Mouse (Mus musculus) limb, embryonic 11.5 days (tissue): ENCODE data around the gene Plbd2. TPM values are rescaled to one million over a fixed set of nuclear protein-coding genes. Genes with fewer than 3 reads are reported as not detected.
A peak's percentile ranks its signal among the peaks of the same experiment; 100 is the strongest.

Experiments
- ATAC-seq: fragments of 200-750 bp; cut with Nextera tagmentation; 2 replicates; pipeline ENCODE4 v1.8.0; 2017; ENCODE audit warnings: low read depth; ENCODE audit not compliant: insufficient number of reproducible peaks, low FRiP score, low TSS enrichment
- DNase-seq: peaks from one replicate; pipeline ENCODE4 v3.0.0-alpha.2; 2015; ENCODE audit warnings: low spot score
- H3K27ac ChIP-seq: fragments of 300-500 bp; sonication (generic); replicated peaks from 2 replicates; pipeline ENCODE4 v1.5.1; 2014; ENCODE audit warnings: low read depth, mild to moderate bottlenecking, low read length
- H3K27me3 ChIP-seq: fragments of 300-500 bp; sonication (generic); 2 replicates; pipeline ENCODE4 v1.6.1; 2014; ENCODE audit warnings: mild to moderate bottlenecking, low read length, mixed read lengths; ENCODE audit not compliant: control insufficient read depth, insufficient read depth
- H3K36me3 ChIP-seq: fragments of 300-500 bp; sonication (generic); 2 replicates; pipeline ENCODE4 v1.6.1; 2014; ENCODE audit warnings: mild to moderate bottlenecking, low read length, moderate library complexity, mixed read lengths; ENCODE audit not compliant: control insufficient read depth, insufficient read depth
- H3K4me1 ChIP-seq: fragments of 300-500 bp; sonication (generic); 2 replicates; pipeline ENCODE4 v1.6.1; 2014; ENCODE audit warnings: low read length, mixed read lengths; ENCODE audit not compliant: control insufficient read depth, insufficient read depth
- H3K4me2 ChIP-seq: fragments of 300-500 bp; sonication (generic); 2 replicates; pipeline ENCODE4 v1.6.1; 2014; ENCODE audit warnings: low read depth, mild to moderate bottlenecking, moderate library complexity; ENCODE audit not compliant: severe bottlenecking
- H3K4me3 ChIP-seq: fragments of 300-500 bp; sonication (generic); 2 replicates; pipeline ENCODE4 v1.5.1; 2014; ENCODE audit warnings: low read depth, low read length
- H3K9ac ChIP-seq: fragments of 300-500 bp; sonication (generic); 2 replicates; pipeline ENCODE4 v1.6.1; 2014; ENCODE audit warnings: mild to moderate bottlenecking, low read length
- H3K9me3 ChIP-seq: fragments of 300-500 bp; sonication (generic); 2 replicates; pipeline ENCODE4 v1.6.1; 2016; ENCODE audit warnings: low read length; ENCODE audit not compliant: control insufficient read depth
- WGBS: fragments of 180-500 bp; shearing (Covaris S2); extraction: QIAGEN DNeasy Blood & Tissue Kit; methylation state at CpG from one replicate; pipeline ENCODE4 v1.1.7; 2014; 5-methylcytosine and 5-hydroxymethylcytosine counted together
- polyA plus RNA-seq: library from polyadenylated mRNA; unstranded; fragments of >200 nt; fragmentation: Nextera tagmentation; extraction: Ambion mirVana; gene quantifications from 2 replicates; pipeline ENCODE4 v1.2.1, GENCODE M21; 2014

The Plbd2 gene
- polyA plus RNA-seq, 1 experiment from 2014 or later = 29.2 TPM

GRCm38 (mm10) chr5:120479538-120479937 lies 23.9 kb downstream of the Plbd2 start:
- Histone ChIP-seq H3K27me3 (no peaks in the 10 kb centered on the region), H3K36me3 (no peaks in the 10 kb centered on the region), H3K4me2 (no peak overlapping the region), H3K4me3 (no peak overlapping the region), H3K9ac (no peak overlapping the region), H3K4me1 (0 out of 2 replicates have a peak, but pooled peaks cover 3% of the 10 kb centered on the region), H3K27ac (no peak overlapping the region), H3K9me3 (no peaks in the 10 kb centered on the region)
- DNase-seq (no peak), ATAC-seq (no peak)
- 72% methylated on average over 4 of the region's 4 CpGs for WGBS

- WGBS = 96% methylated on average over 5 of the region's 5 CpGs
- H3K4me2 ChIP-seq = no peak overlapping the region
- no peak overlapping the region for H3K9ac ChIP-seq
- no peak overlapping the region for H3K4me3 ChIP-seq
- 0 out of 2 replicates have a peak, but pooled peaks cover 3% of the 10 kb centered on the region for H3K4me1 ChIP-seq
- no peaks in the 10 kb centered on the region for H3K9me3 ChIP-seq
- no peaks in the 10 kb centered on the region for H3K36me3 ChIP-seq
- DNase-seq (no peak), ATAC-seq (no peak)
- no peaks in the 10 kb centered on the region for H3K27me3 ChIP-seq
- no peak overlapping the region for H3K27ac ChIP-seq
Measured at GRCm38 (mm10) chr5:120477993-120478392, 25.4 kb downstream of the Plbd2 start.

- H3K27me3 ChIP-seq = no peaks in the 10 kb centered on the region
- no peak within 1 kb of the TSS for H3K27ac ChIP-seq
- 0 out of 2 replicates have a peak, but pooled peaks cover 5% of the 10 kb centered on the region for H3K4me1 ChIP-seq
- H3K4me2 ChIP-seq = no peak within 1 kb of the TSS
- WGBS = 16% methylated on average over 13 of the region's 13 CpGs
- ATAC-seq (no peak), DNase-seq (no peak)
- H3K36me3 ChIP-seq = no peaks in the 10 kb centered on the region
- no peak within 1 kb of the TSS for H3K4me3 ChIP-seq
- no peak within 1 kb of the TSS; the same call in 1 of the 2 replicates for H3K9ac ChIP-seq
- no peaks in the 10 kb centered on the region for H3K9me3 ChIP-seq
Measured at GRCm38 (mm10) chr5:120476296-120476695, 27.1 kb downstream of the Plbd2 start, which contains the start of gene Sds. Gene Sds (plus strand): TSS chr5:120476526.

GRCm38 (mm10) chr5:120475861-120476260 lies 27.6 kb downstream of the Plbd2 start:
- Histone ChIP-seq H3K4me3 (no peak overlapping the region), H3K4me2 (no peak overlapping the region), H3K27ac (no peak overlapping the region), H3K4me1 (0 out of 2 replicates have a peak, but pooled peaks cover 5% of the 10 kb centered on the region), H3K36me3 (no peaks in the 10 kb centered on the region), H3K9ac (no peak overlapping the region; the same call in 1 of the 2 replicates), H3K9me3 (no peaks in the 10 kb centered on the region), H3K27me3 (no peaks in the 10 kb centered on the region)
- ATAC-seq (no peak), DNase-seq (no peak)
- WGBS = 53% methylated on average over 8 of the region's 8 CpGs

GRCm38 (mm10) chr5:120473361-120473760 lies 30.1 kb downstream of the Plbd2 start:
- 96% methylated on average over 2 of the region's 2 CpGs for WGBS
- H3K27ac ChIP-seq = no peak overlapping the region
- no peak overlapping the region for H3K4me3 ChIP-seq
- no peaks in the 10 kb centered on the region for H3K27me3 ChIP-seq
- no peak overlapping the region for H3K4me2 ChIP-seq
- no peak overlapping the region for H3K9ac ChIP-seq
- H3K4me1 ChIP-seq = 0 out of 2 replicates have a peak, but pooled peaks cover 5% of the 10 kb centered on the region
- H3K9me3 ChIP-seq = no peaks in the 10 kb centered on the region
- ATAC-seq (no peak), DNase-seq (no peak)
- H3K36me3 ChIP-seq = no peaks in the 10 kb centered on the region

- ATAC-seq (no peak), DNase-seq (no peak)
- H3K9me3 ChIP-seq = no peaks in the 10 kb centered on the region
- H3K4me2 ChIP-seq = no peak within 1 kb of the TSS
- no peaks in the 10 kb centered on the region for H3K27me3 ChIP-seq
- no peak within 1 kb of the TSS for H3K9ac ChIP-seq
- H3K4me1 ChIP-seq = 0 out of 2 replicates have a peak, but pooled peaks cover 5% of the 10 kb centered on the region
- WGBS = 79% methylated on average over 8 of the region's 8 CpGs
- H3K36me3 ChIP-seq = no peaks in the 10 kb centered on the region
- no peak within 1 kb of the TSS for H3K4me3 ChIP-seq
- no peak within 1 kb of the TSS for H3K27ac ChIP-seq
Measured at GRCm38 (mm10) chr5:120472770-120473169, 30.7 kb downstream of the Plbd2 start, which contains the start of gene Sdsl. Gene Sdsl (minus strand): TSS chr5:120472810.

- Histone ChIP-seq H3K4me1 (0 out of 2 replicates have a peak, but pooled peaks cover 5% of the 10 kb centered on the region), H3K27me3 (no peaks in the 10 kb centered on the region), H3K27ac (no peak overlapping the region), H3K9ac (no peak overlapping the region), H3K4me3 (no peak overlapping the region), H3K9me3 (no peaks in the 10 kb centered on the region), H3K36me3 (no peaks in the 10 kb centered on the region), H3K4me2 (no peak overlapping the region)
- ATAC-seq (0 out of 2 replicates have a peak, but pooled peaks have one; percentile 55), DNase-seq (no peak)
- WGBS = 44% methylated on average over 4 of the region's 4 CpGs
Measured at GRCm38 (mm10) chr5:120471538-120471937, 31.9 kb downstream of the Plbd2 start.

GRCm38 (mm10) chr5:120468830-120469229 lies 34.6 kb downstream of the Plbd2 start:
- WGBS = 83% methylated on average over 6 of the region's 6 CpGs
- Histone ChIP-seq H3K27ac (no peak overlapping the region), H3K4me1 (0 out of 2 replicates have a peak, but pooled peaks cover 2% of the 10 kb centered on the region), H3K27me3 (no peaks in the 10 kb centered on the region), H3K4me2 (no peak overlapping the region), H3K4me3 (no peak overlapping the region), H3K9me3 (no peaks in the 10 kb centered on the region), H3K36me3 (no peaks in the 10 kb centered on the region), H3K9ac (no peak overlapping the region)
- ATAC-seq = no peak
- DNase-seq = no peak

GRCm38 (mm10) chr5:120468336-120468735 lies 35.1 kb downstream of the Plbd2 start:
- Histone ChIP-seq H3K4me2 (no peak overlapping the region), H3K4me1 (0 out of 2 replicates have a peak, but pooled peaks cover 2% of the 10 kb centered on the region), H3K27ac (no peak overlapping the region), H3K9ac (no peak overlapping the region), H3K27me3 (no peaks in the 10 kb centered on the region), H3K36me3 (no peaks in the 10 kb centered on the region), H3K4me3 (no peak overlapping the region), H3K9me3 (no peaks in the 10 kb centered on the region)
- 73% methylated on average over 5 of the region's 5 CpGs for WGBS
- ATAC-seq = no peak
- DNase-seq = no peak
